Mouse (Mus musculus) heart, adult 2 months (tissue): Measurements from ENCODE around the gene Otulinl. TPM values are rescaled to one million over a fixed set of nuclear protein-coding genes. Genes with fewer than 3 reads are reported as not detected.

Source experiments
- DNase-seq, 2 experiments: peaks; one replicate each; pipeline ENCODE4 v3.0.0; 2021
- H3K27ac ChIP-seq: fragments of 200-600 bp; 2 replicates; pipeline ENCODE4 v1.8.1; 2022
- H3K27me3 ChIP-seq: fragments of 200-500 bp; 2 replicates; pipeline ENCODE4 v1.6.1; 2012; ENCODE audit warnings: mild to moderate bottlenecking, low read length, inconsistent platforms, mixed read lengths; ENCODE audit not compliant: control insufficient read depth, insufficient read depth
- H3K36me3 ChIP-seq: fragments of 200-500 bp; 2 replicates; pipeline ENCODE4 v1.6.1; 2012; ENCODE audit warnings: low read length, inconsistent platforms; ENCODE audit not compliant: control insufficient read depth, insufficient read depth
- H3K4me1 ChIP-seq: fragments of 200-500 bp; 2 replicates; pipeline ENCODE4 v1.6.1; 2011; ENCODE audit warnings: low read length; ENCODE audit not compliant: control insufficient read depth, insufficient read depth
- H3K4me3 ChIP-seq: fragments of 200-600 bp; 2 replicates; pipeline ENCODE4 v1.8.1; 2022
- H3K79me2 ChIP-seq: fragments of 200-500 bp; replicated peaks from 2 replicates; pipeline ENCODE4 v1.6.1; 2012; ENCODE audit warnings: mild to moderate bottlenecking, inconsistent platforms, low read length, moderate library complexity, mixed read lengths; ENCODE audit not compliant: control insufficient read depth, insufficient read depth
- H3K9ac ChIP-seq: fragments of 200-500 bp; 2 replicates; pipeline ENCODE4 v1.6.1; 2012; ENCODE audit warnings: low read depth, mild to moderate bottlenecking, control low read depth, inconsistent platforms, low read length, mixed read lengths
- CTCF ChIP-seq: fragments of 200-600 bp; IDR thresholded peaks from 2 replicates; pipeline ENCODE4 v1.8.1; 2022; ENCODE audit warnings: antibody characterized with exemption, mild to moderate bottlenecking, moderate library complexity
- EP300 ChIP-seq: fragments of 200-500 bp; IDR thresholded peaks from 2 replicates; pipeline ENCODE4 v1.6.1; 2011; ENCODE audit warnings: low read depth, low read length, control low read depth; ENCODE audit not compliant: insufficient read depth
- POLR2A ChIP-seq: fragments of 200-500 bp; IDR thresholded peaks from 2 replicates; pipeline ENCODE4 v1.6.1; 2011; ENCODE audit warnings: mild to moderate bottlenecking, low read depth, low read length, control low read depth; ENCODE audit not compliant: insufficient read depth
- WGBS: fragments of 180-500 bp; shearing (Covaris S2); methylation state at CpG from one replicate; pipeline ENCODE4 v1.1.7; 2018; 5-methylcytosine and 5-hydroxymethylcytosine counted together
- intact Hi-C: fragments of 180-260 bp; cut with DNase I; formaldehyde crosslinking; loops from one replicate; pipeline ENCODE4 v1.15.1; 2025
- polyA plus RNA-seq: library from polyadenylated mRNA; depleted of rRNA; stranded (reverse); fragments of >200 nt; gene quantifications from 2 replicates; pipeline ENCODE4 v1.2.3, GENCODE M21; 2012
- total RNA-seq, 2 experiments: library from RNA; stranded (reverse); gene quantifications; 2 replicates each; pipeline ENCODE4 v1.2.3; 2021

Otulinl gene
- total and polyA plus RNA-seq, 3 experiments = 1.5 to 3.0 (median 1.9) TPM

DNA sequence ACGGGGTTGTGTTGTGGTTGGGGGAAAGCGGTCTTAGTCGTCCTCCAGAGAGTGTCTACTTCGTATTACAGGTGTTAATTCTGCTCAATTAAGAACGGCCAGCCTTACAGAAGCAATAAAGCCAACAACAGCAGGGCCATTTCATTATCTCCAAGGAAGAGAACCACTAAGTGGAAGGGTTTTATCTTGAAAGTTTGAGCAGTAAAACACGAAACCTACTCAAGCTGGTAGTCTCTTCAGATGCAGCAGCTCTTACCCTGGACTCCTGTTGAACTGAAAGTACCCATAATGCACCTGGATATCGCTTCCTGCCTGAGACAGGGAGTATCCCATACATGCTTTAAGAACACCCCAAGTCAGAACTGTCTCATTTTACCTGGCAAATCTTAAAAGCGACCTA, 10.7 kb downstream of the Otulinl start:
- Histone ChIP-seq H3K27me3 (no peaks in the 10 kb centered on the region), H3K9ac (no peak overlapping the region), H3K4me1 (no peaks in the 10 kb centered on the region), H3K79me2 (no peaks in the 10 kb centered on the region), H3K36me3 (no peaks in the 10 kb centered on the region), H3K27ac (no peak overlapping the region), H3K4me3 (no peak overlapping the region)
- WGBS = 78% methylated on average over 8 of the region's 8 CpGs
- intact Hi-C loops = no loop called here
- TF ChIP-seq EP300 (no peak), POLR2A (no peak), CTCF (no peak)
- DNase-seq = no peak

- Histone ChIP-seq H3K9ac (no peak overlapping the region), H3K79me2 (no peaks in the 10 kb centered on the region), H3K27ac (no peak overlapping the region), H3K36me3 (no peaks in the 10 kb centered on the region), H3K4me3 (no peak overlapping the region), H3K27me3 (no peaks in the 10 kb centered on the region), H3K4me1 (no peaks in the 10 kb centered on the region)
- 73% methylated on average over 12 of the region's 12 CpGs for WGBS
- no peak for DNase-seq
- intact Hi-C loops = no loop called here
- TF ChIP-seq POLR2A = no peak
- TF ChIP-seq CTCF = no peak
- no peak for TF ChIP-seq EP300
These were observed 11.4 kb downstream of the Otulinl start for GRCm38 (mm10) chr15:27669931-27670411.

- Histone ChIP-seq H3K9ac (no peak overlapping the region), H3K36me3 (no peaks in the 10 kb centered on the region), H3K4me3 (no peak overlapping the region), H3K27me3 (no peaks in the 10 kb centered on the region), H3K4me1 (no peaks in the 10 kb centered on the region), H3K79me2 (no peaks in the 10 kb centered on the region), H3K27ac (no peak overlapping the region)
- 82% methylated on average over 4 of the region's 4 CpGs for whole genome bisulfite sequencing
- TF ChIP-seq CTCF (no peak), POLR2A (no peak), EP300 (no peak)
- DNase-seq = no peak
- intact Hi-C loops = no loop called here
These were observed 12.1 kb downstream of the Otulinl start for GRCm38 (mm10) chr15:27669276-27669675.

GRCm38 (mm10) chr15:27668557-27668956, 12.8 kb downstream of the Otulinl start:
- Histone ChIP-seq H3K4me3 (no peak overlapping the region), H3K4me1 (no peaks in the 10 kb centered on the region), H3K27me3 (no peaks in the 10 kb centered on the region), H3K9ac (no peak overlapping the region), H3K27ac (no peak overlapping the region), H3K36me3 (no peaks in the 10 kb centered on the region), H3K79me2 (no peaks in the 10 kb centered on the region)
- 91% methylated on average over 7 of the region's 7 CpGs for WGBS
- intact Hi-C loops = no loop called here
- no peak for DNase-seq
- no peak for TF ChIP-seq EP300
- TF ChIP-seq CTCF = no peak
- TF ChIP-seq POLR2A = no peak

DNA sequence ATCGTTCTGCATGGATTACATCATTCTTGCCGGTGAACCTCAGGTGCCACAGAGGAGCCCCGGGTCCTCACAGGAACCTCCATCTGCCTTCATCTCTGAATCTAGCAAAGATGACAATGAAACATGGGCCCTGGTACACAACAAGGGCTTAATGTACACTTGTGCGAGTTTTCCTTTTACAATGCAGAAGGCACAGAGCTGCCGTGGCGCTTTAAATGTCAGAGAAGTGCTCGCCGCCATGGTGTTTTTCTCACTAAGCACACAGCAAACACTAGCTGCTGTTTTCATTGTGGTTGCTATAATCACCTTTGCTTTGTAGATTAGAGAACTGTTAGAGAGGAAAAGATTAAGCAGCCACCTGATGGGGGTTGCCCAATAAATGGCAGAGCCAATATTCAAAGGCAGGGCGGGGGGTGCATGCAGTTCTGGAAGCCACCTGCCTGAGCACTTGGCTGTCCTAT, 13.3 kb downstream of the Otulinl start:
- Histone ChIP-seq H3K79me2 (no peaks in the 10 kb centered on the region), H3K27me3 (no peaks in the 10 kb centered on the region), H3K4me3 (no peak overlapping the region), H3K4me1 (no peaks in the 10 kb centered on the region), H3K9ac (no peak overlapping the region), H3K27ac (no peak overlapping the region), H3K36me3 (no peaks in the 10 kb centered on the region)
- WGBS = 83% methylated on average over 9 of the region's 9 CpGs
- DNase-seq = no peak
- TF ChIP-seq POLR2A (no peak), CTCF (no peak), EP300 (no peak)
- intact Hi-C loops = no loop called here

DNA sequence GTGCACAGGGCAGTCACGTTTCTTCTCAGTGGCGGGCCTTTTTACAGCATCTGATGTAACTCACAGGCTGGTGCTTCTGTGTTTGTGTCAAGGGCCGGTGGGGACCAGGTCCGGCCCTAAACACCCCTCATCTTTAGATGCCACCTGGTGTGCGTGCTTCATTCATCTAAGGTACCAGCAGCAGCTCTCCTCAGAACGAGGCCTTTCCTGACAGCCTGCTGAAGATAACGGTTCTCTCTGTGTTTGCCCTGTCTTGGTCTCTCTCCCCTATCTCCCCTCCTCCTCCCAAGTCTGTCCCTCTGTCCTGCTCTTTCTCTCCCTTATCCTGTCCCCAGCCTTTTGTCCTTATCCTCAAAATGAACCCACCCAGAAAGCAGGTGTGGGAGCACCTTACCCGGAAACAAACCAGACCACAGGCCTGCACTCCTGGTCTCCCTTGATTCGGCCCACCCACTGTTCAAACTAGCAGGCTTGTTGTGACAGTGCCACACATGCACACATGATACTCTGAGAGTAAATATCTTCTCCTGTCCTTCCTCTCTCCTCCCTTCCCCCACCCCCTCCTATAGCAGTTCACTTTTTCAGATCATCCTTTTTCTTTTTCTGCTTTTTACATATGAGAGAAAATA, 14.4 kb downstream of the Otulinl start:
- H3K9ac ChIP-seq = no peak overlapping the region
- WGBS = 69% methylated on average over 9 of the region's 9 CpGs

More for the DNA sequence above, 14.4 kb downstream of the Otulinl start:
- no peak overlapping the region for H3K4me3 ChIP-seq
- TF ChIP-seq EP300 (no peak), CTCF (no peak), POLR2A (no peak)
- no peaks in the 10 kb centered on the region for H3K4me1 ChIP-seq
- H3K79me2 ChIP-seq = no peaks in the 10 kb centered on the region
- no peak for DNase-seq
- no peaks in the 10 kb centered on the region for H3K36me3 ChIP-seq
- intact Hi-C loops = no loop called here
- H3K27me3 ChIP-seq = no peaks in the 10 kb centered on the region
- no peak overlapping the region for H3K27ac ChIP-seq
